8 mouse cellular contexts compared by ENCODE assay signal in genomic region chrX:75382195-75382771, GRCm38 (mm10). TPM values are rescaled to one million over a fixed set of nuclear protein-coding genes. Genes with fewer than 3 reads are reported as not detected.
DNase-seq lines count a peak whose midpoint lies in the region; ATAC-seq and TF ChIP-seq lines count a peak whose summit lies in the region.

Gene Fundc2, plus strand, starts transcription at chrX:75382399.
Gene F8, minus strand, starts transcription at chrX:75382615.

- H3K27me3 ChIP-seq in C2C12 (ENCODE audit: control insufficient read depth, insufficient read depth, insufficient read length) = no peaks in the 10 kb centered on the region
- no peaks in the 10 kb centered on the region for H3K27me3 ChIP-seq in heart, embryonic 10.5 days (ENCODE audit: insufficient read depth, poor library complexity, severe bottlenecking)
- no peaks in the 10 kb centered on the region for H3K27me3 ChIP-seq in kidney, embryonic 14.5 days (ENCODE audit: control insufficient read depth, insufficient read depth, low read length)
- H3K27me3 ChIP-seq in limb, embryonic 14.5 days (ENCODE audit: control insufficient read depth, insufficient read depth, low read length) = no peaks in the 10 kb centered on the region
- H3K27me3 ChIP-seq in midbrain, embryonic 16.5 days (ENCODE audit: control insufficient read depth, insufficient read depth, low read depth, low read length) = no peaks in the 10 kb centered on the region

- peak within 1 kb of the TSS; percentile 63 for H3K9ac ChIP-seq in kidney, embryonic 14.5 days (ENCODE audit: low read depth, low read length)
- H3K9ac ChIP-seq in limb, embryonic 14.5 days (ENCODE audit: low read depth, low read length, severe bottlenecking) = peak within 1 kb of the TSS; percentile 72
- H3K9ac ChIP-seq in midbrain, embryonic 16.5 days (ENCODE audit: low read depth, low read length) = peak within 1 kb of the TSS; percentile 68

- H3K4me3 ChIP-seq in C2C12 (ENCODE audit: insufficient read depth, poor library complexity, severe bottlenecking) = peak within 1 kb of the TSS; percentile 37
- peak within 1 kb of the TSS; percentile 70 for H3K4me3 ChIP-seq in embryonic fibroblast, embryonic 13.5 days (ENCODE audit: insufficient read depth, low read length)
- peak within 1 kb of the TSS; percentile 59 for H3K4me3 ChIP-seq in heart, embryonic 10.5 days
- peak within 1 kb of the TSS; percentile 48 for H3K4me3 ChIP-seq in kidney, embryonic 14.5 days (ENCODE audit: low read length)
- peak within 1 kb of the TSS; percentile 53 for H3K4me3 ChIP-seq in limb, embryonic 14.5 days (replicated peaks; ENCODE audit: low read length)
- H3K4me3 ChIP-seq in midbrain, embryonic 16.5 days (ENCODE audit: low read depth, low read length) = peak within 1 kb of the TSS; percentile 54

- WGBS in heart, embryonic 10.5 days = 8% methylated on average over 24 of the region's 25 CpGs
- 23% methylated on average over 22 of the region's 25 CpGs for WGBS in kidney, embryonic 14.5 days
- 12% methylated on average over 20 of the region's 25 CpGs for WGBS in limb, embryonic 14.5 days
- WGBS in midbrain, embryonic 16.5 days = 16% methylated on average over 21 of the region's 25 CpGs

- TF ChIP-seq CTCF in C2C12 (IDR thresholded peaks at IDR 0.05; ENCODE audit: control insufficient read depth, insufficient read depth, insufficient read length) = no peak
- no peak for TF ChIP-seq CTCF in embryonic fibroblast, embryonic 13.5 days (IDR thresholded peaks at IDR 0.05; ENCODE audit: borderline replicate concordance, insufficient read depth, low read length)

- H3K9me3 ChIP-seq in heart, embryonic 10.5 days = no peaks in the 10 kb centered on the region
- no peaks in the 10 kb centered on the region for H3K9me3 ChIP-seq in kidney, embryonic 14.5 days (ENCODE audit: control insufficient read depth, low read length)
- H3K9me3 ChIP-seq in limb, embryonic 14.5 days (ENCODE audit: control insufficient read depth, low read length) = no peaks in the 10 kb centered on the region
- H3K9me3 ChIP-seq in midbrain, embryonic 16.5 days (replicated peaks; ENCODE audit: control insufficient read depth, low read length, poor library complexity, severe bottlenecking) = no peaks in the 10 kb centered on the region

- no peaks in the 10 kb centered on the region for H3K36me3 ChIP-seq in C2C12 (ENCODE audit: control insufficient read depth, insufficient read depth)
- H3K36me3 ChIP-seq in heart, embryonic 10.5 days = peaks cover 1% of the 10 kb centered on the region; the same call in 1 of the 2 replicates
- no peaks in the 10 kb centered on the region for H3K36me3 ChIP-seq in kidney, embryonic 14.5 days (ENCODE audit: control insufficient read depth, insufficient read depth, low read length)
- H3K36me3 ChIP-seq in limb, embryonic 14.5 days (ENCODE audit: control insufficient read depth, insufficient read depth, low read length) = 0 out of 2 replicates have a peak, but pooled peaks cover under 1% of the 10 kb centered on the region
- no peaks in the 10 kb centered on the region for H3K36me3 ChIP-seq in midbrain, embryonic 16.5 days (ENCODE audit: control insufficient read depth, insufficient read depth, low read length)

- no peak within 1 kb of the TSS; the same call in 1 of the 2 replicates for H3K27ac ChIP-seq in embryonic fibroblast, embryonic 13.5 days (ENCODE audit: insufficient read depth, low read length)
- peak within 1 kb of the TSS; percentile 92 for H3K27ac ChIP-seq in heart, embryonic 10.5 days
- H3K27ac ChIP-seq in kidney, embryonic 14.5 days (ENCODE audit: low read depth, low read length) = peak within 1 kb of the TSS; percentile 69
- H3K27ac ChIP-seq in limb, embryonic 14.5 days (replicated peaks; ENCODE audit: low read depth, low read length) = peak within 1 kb of the TSS; percentile 67
- H3K27ac ChIP-seq in midbrain, embryonic 16.5 days (ENCODE audit: low read length) = peak within 1 kb of the TSS; percentile 76

- peak; percentile 96 for ATAC-seq in kidney, embryonic 14.5 days (ENCODE audit: low FRiP score, low TSS enrichment)
- peak; percentile 96 for ATAC-seq in limb, embryonic 14.5 days (ENCODE audit: low FRiP score, low read depth)
- ATAC-seq in midbrain, embryonic 16.5 days = peak; percentile 99

- peak within 1 kb of the TSS; percentile 91 for H3ac ChIP-seq in C2C12 (ENCODE audit: control insufficient read depth, insufficient read length, low read depth)

- no peaks in the 10 kb centered on the region for H3K4me1 ChIP-seq in embryonic fibroblast, embryonic 13.5 days (ENCODE audit: control insufficient read depth, insufficient read depth, low read length)
- no peaks in the 10 kb centered on the region for H3K4me1 ChIP-seq in heart, embryonic 10.5 days
- H3K4me1 ChIP-seq in kidney, embryonic 14.5 days (ENCODE audit: control insufficient read depth, insufficient read depth, low read length) = no peaks in the 10 kb centered on the region
- no peaks in the 10 kb centered on the region for H3K4me1 ChIP-seq in limb, embryonic 14.5 days (ENCODE audit: control insufficient read depth, insufficient read depth, low read length)
- H3K4me1 ChIP-seq in midbrain, embryonic 16.5 days (ENCODE audit: control insufficient read depth, insufficient read depth, low read length) = no peaks in the 10 kb centered on the region

- peaks cover 32% of the 10 kb centered on the region for H3K79me2 ChIP-seq in C2C12 (ENCODE audit: control insufficient read depth, insufficient read depth)

- peaks cover 16% of the 10 kb centered on the region for H3K79me3 ChIP-seq in C2C12 (ENCODE audit: low read depth)

- DNase-seq in brain, adult 2 months (ENCODE audit: low read depth, low spot score) = peak; percentile 94
- DNase-seq in heart, embryonic 10.5 days (ENCODE audit: low spot score) = peak; percentile 92
- peak; percentile 80 for DNase-seq in limb, embryonic 14.5 days (ENCODE audit: low spot score)
- peak; percentile 61 to 78 for DNase-seq in spleen, postnatal 10 days (ENCODE audit: low spot score in 2 of 2)

- TF ChIP-seq POLR2A in embryonic fibroblast, embryonic 13.5 days (IDR thresholded peaks at IDR 0.05; ENCODE audit: low read depth, low read length) = peak; percentile 78
- TF ChIP-seq POLR2A in limb, embryonic 14.5 days (IDR thresholded peaks at IDR 0.05; ENCODE audit: borderline replicate concordance, extremely low read depth, insufficient read depth, insufficient read length) = 0 out of 2 replicates have a peak, but pooled peaks have one; percentile 22

- peak within 1 kb of the TSS; percentile 41 for H3K4me2 ChIP-seq in kidney, embryonic 14.5 days (replicated peaks; ENCODE audit: low read depth, low read length)
- H3K4me2 ChIP-seq in limb, embryonic 14.5 days (replicated peaks; ENCODE audit: low read depth, low read length, severe bottlenecking) = peak within 1 kb of the TSS; percentile 43
- H3K4me2 ChIP-seq in midbrain, embryonic 16.5 days (ENCODE audit: low read length) = peak within 1 kb of the TSS; percentile 52

TF ChIP-seq in C2C12, 6 proteins besides CTCF, POLR2A, EP300 and RAD21:
- TF ChIP-seq FOSL1 (IDR thresholded peaks at IDR 0.05; ENCODE audit: insufficient read depth, low read length, poor library complexity, severe bottlenecking) (no peak), MYOG (IDR thresholded peaks at IDR 0.05; ENCODE audit: control insufficient read depth, extremely low read depth, insufficient read length) (no peak), MYOD1 (IDR thresholded peaks at IDR 0.05; ENCODE audit: control insufficient read depth, insufficient read length, low read depth) (peak; percentile 37), CEBPB (IDR thresholded peaks at IDR 0.05; ENCODE audit: low read depth) (no peak), USF1 (IDR thresholded peaks at IDR 0.05; ENCODE audit: low read depth) (no peak), MAX (IDR thresholded peaks at IDR 0.05) (no peak)
TF ChIP-seq in C2C12: peak in this region for 1.

RNA-seq across cellular contexts. Expression of gene Fundc2, which starts in this region (rescaled TPM):
- polyA plus RNA-seq in C2C12 (2012; fragmentation: generic; extraction: Trizol) = 29.7 TPM
- 115 and 124 TPM in 2 replicates for polyA plus RNA-seq in embryonic fibroblast, embryonic 13.5 days (2011; ENCODE audit: insufficient read length, low read depth, missing spikeins)
- 45.9 and 55.2 TPM in 2 replicates for polyA plus RNA-seq in heart, embryonic 10.5 days (2016; fragmentation: Nextera tagmentation; extraction: Ambion mirVana)
- 69.5 and 79.5 TPM in 2 replicates for polyA plus RNA-seq in kidney, embryonic 14.5 days (2014; fragmentation: Nextera tagmentation; extraction: Ambion mirVana)
- 24.8 and 29.2 TPM in 2 replicates for polyA plus RNA-seq in limb, embryonic 14.5 days (2012; rRNA removed)
- polyA plus RNA-seq in limb, embryonic 14.5 days (2014; fragmentation: Nextera tagmentation; extraction: Ambion mirVana) = 83.8 and 84.1 TPM in 2 replicates
- 29.5 and 33.5 TPM in 2 replicates for polyA plus RNA-seq in midbrain, embryonic 16.5 days (2015; fragmentation: Nextera tagmentation; extraction: Ambion mirVana)

RNA-seq across cellular contexts. Expression of gene F8, which starts in this region (rescaled TPM):
- 0.46 TPM for polyA plus RNA-seq in C2C12 (2012; fragmentation: generic; extraction: Trizol)
- 1.6 and 1.7 TPM in 2 replicates for polyA plus RNA-seq in embryonic fibroblast, embryonic 13.5 days (2011; ENCODE audit: insufficient read length, low read depth, missing spikeins)
- polyA plus RNA-seq in heart, embryonic 10.5 days (2016; fragmentation: Nextera tagmentation; extraction: Ambion mirVana) = 1.3 and 1.8 TPM in 2 replicates
- polyA plus RNA-seq in kidney, embryonic 14.5 days (2014; fragmentation: Nextera tagmentation; extraction: Ambion mirVana) = 4.4 and 4.7 TPM in 2 replicates
- 0.58 and 1.1 TPM in 2 replicates for polyA plus RNA-seq in limb, embryonic 14.5 days (2012; rRNA removed)
- 1.5 and 2.2 TPM in 2 replicates for polyA plus RNA-seq in limb, embryonic 14.5 days (2014; fragmentation: Nextera tagmentation; extraction: Ambion mirVana)
- 1.4 and 1.5 TPM in 2 replicates for polyA plus RNA-seq in midbrain, embryonic 16.5 days (2015; fragmentation: Nextera tagmentation; extraction: Ambion mirVana)
